8 mouse cellular contexts compared by ENCODE assay signal in the genomic region with DNA sequence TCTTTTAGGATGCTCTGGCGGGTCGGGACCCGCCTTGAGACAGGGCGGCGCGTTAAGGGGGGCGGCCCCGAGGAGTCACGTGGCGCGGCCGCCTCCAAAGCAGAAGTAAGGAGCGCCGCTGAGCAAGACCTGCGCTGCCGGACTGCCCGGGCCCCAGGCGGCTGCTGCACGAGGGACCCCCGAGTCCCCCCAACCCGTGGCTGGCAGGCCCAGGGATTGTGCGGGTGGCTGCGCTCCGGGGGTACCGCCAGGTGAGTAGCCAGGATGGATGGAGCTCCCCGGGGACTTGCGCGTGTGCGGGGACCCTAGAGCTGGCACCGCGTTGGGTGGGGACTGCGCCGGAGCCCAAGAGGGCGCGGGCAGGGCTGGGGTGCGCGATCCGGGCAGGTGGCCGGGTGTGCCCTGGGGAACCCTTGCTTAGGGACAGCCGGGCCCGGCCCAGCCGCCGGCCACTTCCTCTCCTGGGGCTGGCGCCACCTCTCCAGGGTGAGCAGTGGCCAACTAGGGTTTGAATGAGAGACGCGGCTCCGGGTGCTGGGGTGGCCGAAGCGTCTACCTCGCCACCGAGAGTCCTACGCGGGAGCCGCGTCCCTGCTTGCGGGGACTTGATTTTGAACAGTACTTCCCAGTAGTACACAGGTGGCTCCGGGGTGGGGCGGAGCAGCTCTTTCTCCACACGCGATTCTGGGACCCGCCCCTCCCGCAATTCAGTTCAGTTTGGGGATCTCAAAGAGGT. TPM values are rescaled to one million over a fixed set of nuclear protein-coding genes. Genes with fewer than 3 reads are reported as not detected.
DNase-seq lines count a peak whose midpoint lies in the region; ATAC-seq lines count a peak whose summit lies in the region.

A gene (plus strand): TSS at position 113 of the 736 bp plus-strand sequence.

- peaks cover 40% of the 10 kb centered on the region for H3K27me3 ChIP-seq in forebrain, embryonic 12.5 days
- H3K27me3 ChIP-seq in hindbrain, embryonic 10.5 days (ENCODE audit: insufficient read depth, poor library complexity, severe bottlenecking): peaks cover 50% of the 10 kb centered on the region
- peaks cover 52% of the 10 kb centered on the region for H3K27me3 ChIP-seq in limb, embryonic 13.5 days
- H3K27me3 ChIP-seq in midbrain, embryonic 11.5 days (ENCODE audit: control insufficient read depth, insufficient read depth, low read length): peaks cover 17% of the 10 kb centered on the region

- peak; percentile 84 to 85 for DNase-seq in B cell, adult 2 months
- peak; percentile 58 to 78 for DNase-seq in adrenal gland, adult (ENCODE audit: inconsistent age in 2 of 2, low spot score in 1 of 2)
- peak; percentile 50 for DNase-seq in hindbrain, embryonic 10.5 days (ENCODE audit: low spot score)
- peak; percentile 89 for DNase-seq in midbrain, embryonic 11.5 days (ENCODE audit: low spot score, missing footprints)
- peak; percentile 51 to 75 for DNase-seq in spleen, postnatal 10 days (ENCODE audit: low spot score in 2 of 2)
- DNase-seq in layer of hippocampus, adult 9-10 months (ENCODE audit: low spot score): no peak

- H3K36me3 ChIP-seq in forebrain, embryonic 12.5 days (replicated peaks): no peaks in the 10 kb centered on the region
- no peaks in the 10 kb centered on the region for H3K36me3 ChIP-seq in hindbrain, embryonic 10.5 days
- no peaks in the 10 kb centered on the region for H3K36me3 ChIP-seq in limb, embryonic 13.5 days
- no peaks in the 10 kb centered on the region for H3K36me3 ChIP-seq in midbrain, embryonic 11.5 days (ENCODE audit: control insufficient read depth, insufficient read depth, low read length)

- H3K4me1 ChIP-seq in forebrain, embryonic 12.5 days: peaks cover 16% of the 10 kb centered on the region
- peaks cover 26% of the 10 kb centered on the region for H3K4me1 ChIP-seq in hindbrain, embryonic 10.5 days (replicated peaks)
- H3K4me1 ChIP-seq in limb, embryonic 13.5 days: peaks cover 16% of the 10 kb centered on the region
- H3K4me1 ChIP-seq in midbrain, embryonic 11.5 days (ENCODE audit: control insufficient read depth, insufficient read depth, low read length): peaks cover 16% of the 10 kb centered on the region; the same call in 1 of the 2 replicates

- under 1% methylated on average over 62 of the region's 62 CpGs for WGBS in forebrain, embryonic 12.5 days
- under 1% methylated on average over 62 of the region's 62 CpGs for WGBS in hindbrain, embryonic 10.5 days
- WGBS in limb, embryonic 13.5 days: under 1% methylated on average over 54 of the region's 62 CpGs
- WGBS in midbrain, embryonic 11.5 days: under 1% methylated on average over 61 of the region's 62 CpGs

- H3K27ac ChIP-seq in forebrain, embryonic 12.5 days: no peak within 1 kb of the TSS
- peak within 1 kb of the TSS; percentile 57 for H3K27ac ChIP-seq in hindbrain, embryonic 10.5 days
- H3K27ac ChIP-seq in limb, embryonic 13.5 days: no peak within 1 kb of the TSS
- H3K27ac ChIP-seq in midbrain, embryonic 11.5 days (ENCODE audit: low read depth, low read length): no peak within 1 kb of the TSS

- peak; percentile 77 for ATAC-seq in forebrain, embryonic 12.5 days (ENCODE audit: low FRiP score)
- ATAC-seq in limb, embryonic 13.5 days (ENCODE audit: low FRiP score, low read depth): 0 out of 2 replicates have a peak, but pooled peaks have one; percentile 51
- peak; percentile 71 for ATAC-seq in midbrain, embryonic 11.5 days (ENCODE audit: low FRiP score)

- H3K4me3 ChIP-seq in forebrain, embryonic 12.5 days (replicated peaks): peak within 1 kb of the TSS; percentile 50
- H3K4me3 ChIP-seq in hindbrain, embryonic 10.5 days: peak within 1 kb of the TSS; percentile 70
- H3K4me3 ChIP-seq in limb, embryonic 13.5 days: peak within 1 kb of the TSS; percentile 61
- peak within 1 kb of the TSS; percentile 55 for H3K4me3 ChIP-seq in midbrain, embryonic 11.5 days (ENCODE audit: low read depth, low read length)

- H3K4me2 ChIP-seq in forebrain, embryonic 12.5 days: peak within 1 kb of the TSS; percentile 83
- H3K4me2 ChIP-seq in limb, embryonic 13.5 days (replicated peaks): peak within 1 kb of the TSS; percentile 100
- H3K4me2 ChIP-seq in midbrain, embryonic 11.5 days: peak within 1 kb of the TSS; percentile 100

- H3K9me3 ChIP-seq in forebrain, embryonic 12.5 days: no peaks in the 10 kb centered on the region
- no peaks in the 10 kb centered on the region for H3K9me3 ChIP-seq in hindbrain, embryonic 10.5 days
- no peaks in the 10 kb centered on the region for H3K9me3 ChIP-seq in limb, embryonic 13.5 days
- H3K9me3 ChIP-seq in midbrain, embryonic 11.5 days (ENCODE audit: control insufficient read depth, low read length): no peaks in the 10 kb centered on the region

- H3K9ac ChIP-seq in forebrain, embryonic 12.5 days: peak within 1 kb of the TSS; percentile 62
- H3K9ac ChIP-seq in limb, embryonic 13.5 days: peak within 1 kb of the TSS; percentile 72
- peak within 1 kb of the TSS; percentile 59 for H3K9ac ChIP-seq in midbrain, embryonic 11.5 days (ENCODE audit: low read length)

RNA-seq across cellular contexts. Expression of the gene that starts here (rescaled TPM):
- 1.1 and 1.6 TPM in 2 replicates for polyA plus RNA-seq in forebrain, embryonic 12.5 days (2016; fragmentation: Nextera tagmentation; extraction: Ambion mirVana)
- 3.7 and 5.0 TPM in 2 replicates for polyA plus RNA-seq in hindbrain, embryonic 10.5 days (2016; fragmentation: Nextera tagmentation; extraction: Ambion mirVana)
- 2.4 and 3.5 TPM in 2 replicates for polyA plus RNA-seq in limb, embryonic 13.5 days (2015; fragmentation: Nextera tagmentation; extraction: Ambion mirVana)
- polyA plus RNA-seq in midbrain, embryonic 11.5 days (2014; fragmentation: Nextera tagmentation; extraction: Ambion mirVana): 2.2 and 2.3 TPM in 2 replicates
